Mouse (Mus musculus) cerebellum, postnatal 10 days (tissue): ENCODE results near the gene Washc1.
A peak's percentile ranks its signal among the peaks of the same experiment; 100 is the strongest.
"Not testable (repeated sequence)": the region's sequence is repeated elsewhere in the genome, so short reads cannot be mapped to it uniquely, and the experiment has no call there.

ENCODE experiments used
- DNase-seq, 2 experiments: peaks; one replicate each; pipeline ENCODE4 v3.0.0; 2021; ENCODE audit warnings: mixed read lengths in 2 of 2

The Washc1 gene

GRCm38 (mm10) chr17:66111402-66111959, at the start of gene Washc1:
Gene Washc1, plus strand, starts transcription at chr17:66111545.
- peak; percentile 94 to 97 for DNase-seq

- DNase-seq = no peak
These were observed 46.2 kb upstream of the Washc1 start for GRCm38 (mm10) chr17:66065115-66065514.

GRCm38 (mm10) chr17:66069036-66069435, 42.3 kb upstream of the Washc1 start:
- not testable (repeated sequence) for DNase-seq

DNA sequence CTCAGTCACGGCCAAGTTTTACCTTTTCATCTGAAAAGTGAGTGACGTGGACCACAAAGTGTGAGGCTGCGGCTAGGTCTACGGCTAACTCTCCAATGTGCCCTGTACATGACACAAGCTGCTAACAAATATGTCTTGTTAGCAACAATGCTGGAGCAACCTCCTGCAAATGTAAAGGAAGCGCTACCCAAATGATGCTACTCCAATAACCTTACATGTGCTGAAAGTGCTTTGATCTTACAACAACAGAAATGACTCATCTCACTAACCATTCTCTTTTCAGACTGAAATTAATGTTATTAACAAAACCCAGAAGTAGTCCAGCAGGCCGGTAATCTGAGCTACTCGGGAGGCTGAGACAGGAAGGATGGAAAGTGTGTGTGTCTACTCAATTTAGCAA, 37.4 kb upstream of the Washc1 start:
- DNase-seq = no peak

- DNase-seq = peak in 1 of 2 experiments; percentile 10
These were observed 35.5 kb upstream of the Washc1 start for GRCm38 (mm10) chr17:66075827-66076173.

DNA sequence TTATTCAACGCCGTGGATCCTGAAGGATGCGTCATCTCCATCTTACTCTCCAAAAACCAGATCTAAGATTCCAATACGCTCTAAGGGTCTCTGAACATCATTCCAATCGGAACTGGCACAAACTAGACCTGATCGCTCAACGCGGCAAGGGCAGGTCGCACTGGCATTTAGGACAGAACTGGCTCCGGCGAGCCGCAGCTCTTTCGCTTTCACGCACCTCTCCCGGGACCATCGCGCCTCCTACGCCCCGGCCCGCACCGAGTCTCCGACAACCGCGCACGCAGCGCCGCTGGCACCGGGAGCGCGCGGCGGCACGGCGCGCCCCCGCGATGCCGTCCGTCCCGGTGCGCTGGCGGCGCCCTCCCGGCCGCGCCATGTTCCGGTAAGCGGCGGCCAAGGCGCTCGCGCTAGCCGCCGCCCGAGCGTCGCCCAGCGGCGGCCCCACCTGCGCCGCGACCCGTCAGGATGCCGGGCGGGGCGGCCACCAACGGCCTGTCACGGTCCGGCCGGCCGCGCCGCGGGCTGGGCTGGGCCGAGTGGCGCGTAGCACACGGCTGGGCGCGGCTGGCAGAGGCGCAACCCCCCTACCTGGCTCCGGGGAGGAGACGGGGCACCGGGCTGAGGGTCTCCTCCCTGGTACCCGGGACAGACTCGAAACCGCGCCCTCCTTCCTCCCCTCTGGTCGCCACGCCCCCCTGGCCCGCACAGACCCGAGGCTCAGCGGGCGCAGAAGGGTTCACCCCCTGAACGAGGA, 35.0 kb upstream of the Washc1 start:
- DNase-seq = peak; percentile 70 to 72

DNA sequence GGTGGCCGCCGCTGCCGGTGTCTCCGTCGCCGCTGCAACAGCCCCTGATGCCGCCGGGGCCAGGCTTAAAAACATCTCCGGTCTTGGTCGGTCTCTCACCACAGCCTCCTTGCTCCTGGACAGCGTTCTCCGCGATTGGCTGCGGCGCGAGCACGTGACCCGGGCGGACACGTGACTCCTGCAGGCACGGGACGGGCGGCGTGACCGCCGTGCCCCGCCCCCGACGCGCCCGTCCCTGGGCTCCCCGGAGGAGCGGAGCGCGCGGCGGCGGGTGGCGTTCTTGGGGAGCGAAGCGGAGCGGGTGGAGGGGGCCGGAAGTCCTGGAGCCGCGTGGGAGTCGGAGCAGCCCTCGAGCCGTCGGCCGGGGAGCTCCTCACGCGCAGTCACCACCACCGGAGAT, 34.4 kb upstream of the Washc1 start, which contains the start of gene Ankrd12:
TSS of gene Ankrd12 (minus strand) at position 156 of the 400 bp plus-strand sequence.
- DNase-seq = peak; percentile 97

- DNase-seq = no peak
These were observed 33.9 kb upstream of the Washc1 start for GRCm38 (mm10) chr17:66077437-66077850.

DNA sequence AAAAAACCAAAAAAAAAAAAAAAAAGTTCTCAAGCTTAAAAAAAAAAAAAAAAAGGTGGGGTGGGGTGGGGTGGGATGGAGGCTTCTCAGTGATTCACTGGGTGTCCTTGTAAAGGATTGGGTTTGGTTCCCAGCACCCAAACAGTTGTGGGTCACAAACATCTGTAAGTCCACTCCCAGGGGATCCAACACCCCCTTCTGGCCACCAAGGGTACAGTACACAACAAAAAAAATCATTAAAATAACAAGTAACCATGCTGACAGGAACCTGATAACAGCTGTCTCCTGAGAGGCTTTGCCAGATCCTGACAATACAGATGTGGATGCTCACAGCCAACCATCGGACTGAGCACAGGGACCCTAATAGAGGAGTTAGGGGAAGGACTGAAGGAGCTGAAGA, 26.9 kb upstream of the Washc1 start:
- DNase-seq = no peak

- no peak for DNase-seq
These were observed 26.3 kb upstream of the Washc1 start for GRCm38 (mm10) chr17:66085038-66085437.

DNA sequence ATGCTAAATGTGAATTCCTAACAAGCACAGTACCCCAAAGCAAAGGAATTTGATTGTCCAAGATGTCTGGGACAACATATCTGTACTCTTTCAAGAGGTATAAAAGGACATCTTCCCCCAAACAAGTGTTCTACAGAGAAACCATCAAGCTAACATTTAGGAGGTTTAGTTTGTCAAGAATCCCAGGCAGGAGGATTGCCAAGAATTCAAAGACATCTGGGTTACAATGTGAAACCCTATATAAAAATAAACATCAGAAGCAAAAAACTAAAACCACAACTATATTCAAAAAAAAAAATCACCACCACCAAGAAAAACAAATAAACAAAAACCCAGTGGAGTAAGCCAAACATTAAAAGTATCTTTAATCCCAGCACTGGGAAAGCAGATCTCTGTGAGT, 21.1 kb upstream of the Washc1 start:
- DNase-seq = no peak

DNA sequence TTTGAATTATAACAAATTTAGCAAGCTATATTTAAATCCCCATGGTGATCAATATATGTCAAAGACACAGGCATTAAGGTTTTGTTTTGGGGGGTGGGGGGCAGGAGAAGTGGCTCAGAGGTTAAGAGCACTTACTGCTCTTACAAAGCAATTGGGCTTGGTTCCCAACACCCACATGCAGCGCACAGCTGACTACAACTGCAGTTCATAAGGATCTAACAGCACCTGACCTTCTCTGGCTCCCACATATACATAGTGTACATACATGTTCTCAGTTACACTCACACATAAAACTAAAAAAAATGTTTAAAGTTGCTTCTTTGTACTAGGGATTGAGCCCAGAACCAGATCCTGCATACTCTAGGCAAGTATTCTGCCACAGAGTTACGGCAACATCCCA, 20.0 kb upstream of the Washc1 start:
- no peak for DNase-seq

DNA sequence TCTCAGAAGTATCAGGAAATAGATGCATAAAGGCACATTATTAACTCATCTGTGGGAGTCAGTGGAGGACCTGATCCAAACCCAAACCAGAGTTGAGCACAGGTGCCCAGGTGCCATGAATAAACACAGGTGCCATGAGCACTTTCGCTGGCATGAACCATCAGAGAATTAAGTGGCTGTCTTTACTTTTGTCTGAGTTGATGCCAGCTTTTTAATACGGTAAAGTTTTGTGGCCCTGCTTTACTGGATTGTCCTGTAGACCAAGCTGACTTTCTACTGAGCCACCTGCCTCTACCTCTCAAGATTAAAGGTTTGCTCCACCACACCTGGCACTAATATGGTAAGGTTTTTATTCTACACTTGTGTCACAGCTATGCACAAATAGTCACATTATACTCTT, 19.3 kb upstream of the Washc1 start:
- no peak for DNase-seq

GRCm38 (mm10) chr17:66092664-66093063, 18.7 kb upstream of the Washc1 start:
- DNase-seq = no peak

DNA sequence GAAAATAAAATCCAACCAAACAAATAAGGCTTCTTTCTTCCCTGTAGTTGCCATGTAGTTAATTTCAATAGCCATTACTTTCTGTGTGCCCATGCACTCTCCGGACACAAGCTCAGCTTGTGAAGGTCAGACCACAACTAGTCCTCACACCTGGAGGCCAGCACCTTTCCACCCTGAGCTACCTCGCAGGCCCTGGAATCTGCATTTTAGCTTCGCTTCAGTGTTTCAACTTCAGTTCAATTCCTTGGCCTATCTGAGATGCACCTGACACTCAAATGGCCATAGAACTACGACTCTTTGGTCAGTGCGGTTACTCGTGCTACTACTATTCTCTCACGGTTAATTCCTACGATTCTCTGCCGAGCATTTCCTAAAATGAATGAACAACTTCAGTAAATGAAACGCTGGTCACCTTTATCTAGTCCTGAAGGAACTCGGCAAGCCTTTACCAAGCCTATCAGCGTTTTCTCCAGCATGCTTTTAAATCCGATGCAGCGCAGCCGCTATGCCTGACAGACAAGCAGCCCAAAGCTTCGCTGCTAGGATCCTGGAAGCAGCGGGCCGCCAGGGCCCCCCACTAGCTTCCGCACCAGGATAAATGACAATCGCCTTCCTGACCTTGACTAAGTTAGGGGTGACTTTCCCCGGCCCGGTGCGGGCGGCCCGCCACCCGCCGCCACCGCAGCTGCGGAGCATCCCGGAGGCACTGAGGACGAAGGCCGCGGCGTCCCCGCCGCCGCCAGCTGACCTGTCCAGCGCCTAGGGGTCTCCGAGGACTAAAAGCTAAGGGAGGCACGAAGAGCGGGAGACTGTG, 10.6 kb upstream of the Washc1 start:
- peak; percentile 21 to 35 for DNase-seq

- peak; percentile 96 to 97 for DNase-seq
These were observed 9.7 kb upstream of the Washc1 start, which contains the start of gene Ndufv2 for GRCm38 (mm10) chr17:66101380-66102330. Gene Ndufv2, minus strand, starts transcription at chr17:66101559.

DNA sequence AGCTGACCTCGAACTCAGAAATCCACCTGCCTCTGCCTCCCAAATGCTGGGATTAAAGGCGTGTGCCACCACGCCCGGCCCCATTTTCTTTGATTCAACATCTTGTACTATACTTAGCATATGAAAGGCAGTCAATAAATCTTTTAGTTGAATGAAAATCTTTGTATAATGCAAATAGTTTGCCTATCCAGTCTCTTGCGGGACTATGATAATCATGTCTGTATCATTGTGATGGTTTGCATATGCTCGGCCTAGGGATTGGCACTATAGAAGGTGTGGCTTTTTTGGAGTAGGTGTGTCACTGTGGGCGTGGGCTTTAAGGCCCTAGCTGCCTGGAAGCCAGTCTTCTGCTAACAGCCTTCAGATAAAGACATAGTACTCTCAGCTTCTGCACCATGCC, 7.3 kb upstream of the Washc1 start:
- no peak for DNase-seq

GRCm38 (mm10) chr17:66106601-66107267, 4.6 kb upstream of the Washc1 start:
- peak; percentile 85 to 90 for DNase-seq

GRCm38 (mm10) chr17:66107466-66107865, 3.9 kb upstream of the Washc1 start:
- no peak for DNase-seq

GRCm38 (mm10) chr17:66108198-66108597, 3.1 kb upstream of the Washc1 start:
- DNase-seq = no peak

DNA sequence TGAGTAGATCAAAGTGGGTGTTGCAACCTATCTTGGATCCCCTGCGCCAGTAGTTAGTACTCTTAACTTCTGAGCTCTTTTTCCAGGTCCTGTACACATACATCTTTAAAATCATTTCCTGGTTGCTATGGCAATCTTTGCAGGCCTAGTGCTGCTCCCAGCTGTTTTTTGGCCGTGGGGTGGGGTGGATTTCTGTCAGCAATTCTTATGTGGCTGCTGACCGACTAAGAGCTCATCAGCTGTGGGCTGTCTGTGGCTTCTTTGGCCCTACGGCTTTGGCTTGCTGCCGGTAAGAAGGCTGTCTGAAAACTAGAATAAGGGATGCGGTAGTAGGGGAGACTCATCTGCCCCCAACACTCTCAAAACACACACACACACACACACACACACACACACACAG, 599 bp upstream of the Washc1 start:
- peak; percentile 21 to 35 for DNase-seq

GRCm38 (mm10) chr17:66112166-66112565, 821 bp downstream of the Washc1 start:
- no peak for DNase-seq
